Mouse (Mus musculus) embryonic facial prominence, embryonic 13.5 days (tissue): ENCODE data around the gene Acvr1. TPM values are rescaled to one million over a fixed set of nuclear protein-coding genes. Genes with fewer than 3 reads are reported as not detected.

ENCODE experiments used
- ATAC-seq: fragments of 200-750 bp; cut with Nextera tagmentation; 2 replicates; pipeline ENCODE4 v1.8.0; 2017; ENCODE audit warnings: low read depth; ENCODE audit not compliant: insufficient number of reproducible peaks, insufficient read depth, low FRiP score, low TSS enrichment
- H3K27ac ChIP-seq: fragments of 300-500 bp; sonication (generic); 2 replicates; pipeline ENCODE4 v1.5.1; 2015; ENCODE audit warnings: moderate library complexity, mild to moderate bottlenecking, inconsistent platforms
- H3K27me3 ChIP-seq: fragments of 300-500 bp; sonication (generic); 2 replicates; pipeline ENCODE4 v1.6.1; 2015; ENCODE audit warnings: mild to moderate bottlenecking, inconsistent platforms
- H3K36me3 ChIP-seq: fragments of 300-500 bp; sonication (generic); 2 replicates; pipeline ENCODE4 v1.6.1; 2015; ENCODE audit warnings: mild to moderate bottlenecking, inconsistent platforms
- H3K4me1 ChIP-seq: fragments of 300-500 bp; sonication (generic); 2 replicates; pipeline ENCODE4 v1.6.1; 2015; ENCODE audit warnings: inconsistent platforms
- H3K4me2 ChIP-seq: fragments of 300-500 bp; sonication (generic); 2 replicates; pipeline ENCODE4 v1.6.1; 2015; ENCODE audit warnings: moderate library complexity, mild to moderate bottlenecking, inconsistent platforms
- H3K4me3 ChIP-seq: fragments of 300-500 bp; sonication (generic); 2 replicates; pipeline ENCODE4 v1.5.1; 2015; ENCODE audit warnings: mild to moderate bottlenecking, inconsistent platforms
- H3K9ac ChIP-seq: fragments of 300-500 bp; sonication (generic); 2 replicates; pipeline ENCODE4 v1.6.1; 2015; ENCODE audit warnings: mild to moderate bottlenecking, inconsistent platforms
- H3K9me3 ChIP-seq: fragments of 300-500 bp; sonication (generic); 2 replicates; pipeline ENCODE4 v1.6.1; 2016; ENCODE audit warnings: inconsistent platforms
- WGBS: fragments of 180-500 bp; shearing (Covaris S2); methylation state at CpG from one replicate; pipeline ENCODE4 v1.1.7; 2015; ENCODE audit warnings: mixed read lengths; 5-methylcytosine and 5-hydroxymethylcytosine counted together
- polyA plus RNA-seq: library from polyadenylated mRNA; unstranded; fragments of >200 nt; fragmentation: Nextera tagmentation; extraction: Ambion mirVana; gene quantifications from 2 replicates; pipeline ENCODE4 v1.2.1, GENCODE M21; 2015

The Acvr1 gene
- polyA plus RNA-seq, 1 experiment from 2014 or later = 8.9 TPM

- 82% methylated on average over 7 of the region's 7 CpGs for WGBS
- Histone ChIP-seq H3K4me2 (no peak within 1 kb of the TSS), H3K9ac (no peak within 1 kb of the TSS), H3K36me3 (peaks cover 88% of the 10 kb centered on the region), H3K27ac (no peak within 1 kb of the TSS), H3K4me3 (no peak within 1 kb of the TSS), H3K9me3 (peaks cover 4% of the 10 kb centered on the region; the same call in 1 of the 2 replicates), H3K4me1 (no peaks in the 10 kb centered on the region), H3K27me3 (no peaks in the 10 kb centered on the region)
- ATAC-seq = no peak
Measured at GRCm38 (mm10) chr2:58469816-58470215, 97.1 kb downstream of the Acvr1 start, which contains the start of gene Gm17409. TSS of gene Gm17409 (plus strand) at chr2:58470116.

DNA sequence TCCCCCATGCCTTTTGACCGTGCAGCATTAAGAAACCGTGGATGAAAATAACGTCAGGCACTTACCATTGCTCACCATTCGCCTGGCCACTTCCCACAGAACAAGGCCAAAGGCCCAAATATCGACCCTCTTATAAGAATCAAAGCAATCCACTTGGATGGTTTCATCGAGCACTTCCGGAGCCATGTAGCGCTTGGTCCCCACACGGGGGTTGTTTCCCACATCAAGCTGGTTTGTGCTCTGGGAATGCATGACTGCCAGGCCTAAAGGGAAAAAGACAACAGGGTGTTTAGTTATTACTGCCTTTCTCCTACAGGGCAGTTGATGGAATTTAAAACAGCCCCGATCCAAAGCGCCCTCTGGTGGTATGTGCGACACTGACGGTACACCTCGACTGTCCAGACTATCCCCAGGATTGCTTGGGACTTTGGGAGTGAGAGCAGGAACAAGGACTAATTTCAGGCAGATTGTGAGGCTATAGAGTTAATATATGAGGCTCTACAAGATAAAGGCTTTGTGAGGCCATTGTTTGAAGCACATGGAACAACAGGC is 108.1 kb downstream of the Acvr1 start:
- H3K9me3 ChIP-seq = no peaks in the 10 kb centered on the region
- no peak overlapping the region for H3K9ac ChIP-seq
- ATAC-seq = no peak
- H3K4me1 ChIP-seq = no peaks in the 10 kb centered on the region
- H3K4me3 ChIP-seq = no peak overlapping the region
- H3K36me3 ChIP-seq = peaks cover 69% of the 10 kb centered on the region
- no peak overlapping the region for H3K4me2 ChIP-seq
- H3K27ac ChIP-seq = no peak overlapping the region
- no peaks in the 10 kb centered on the region for H3K27me3 ChIP-seq
- 86% methylated on average over 14 of the region's 14 CpGs for WGBS

- 93% methylated on average over 5 of the region's 5 CpGs for WGBS
- Histone ChIP-seq H3K27ac (no peak overlapping the region), H3K36me3 (peaks cover 60% of the 10 kb centered on the region), H3K4me3 (no peak overlapping the region), H3K4me1 (no peaks in the 10 kb centered on the region), H3K9me3 (no peaks in the 10 kb centered on the region), H3K4me2 (no peak overlapping the region), H3K27me3 (no peaks in the 10 kb centered on the region), H3K9ac (no peak overlapping the region)
- ATAC-seq = no peak
Measured at GRCm38 (mm10) chr2:58457488-58457865, 109.5 kb downstream of the Acvr1 start.

DNA sequence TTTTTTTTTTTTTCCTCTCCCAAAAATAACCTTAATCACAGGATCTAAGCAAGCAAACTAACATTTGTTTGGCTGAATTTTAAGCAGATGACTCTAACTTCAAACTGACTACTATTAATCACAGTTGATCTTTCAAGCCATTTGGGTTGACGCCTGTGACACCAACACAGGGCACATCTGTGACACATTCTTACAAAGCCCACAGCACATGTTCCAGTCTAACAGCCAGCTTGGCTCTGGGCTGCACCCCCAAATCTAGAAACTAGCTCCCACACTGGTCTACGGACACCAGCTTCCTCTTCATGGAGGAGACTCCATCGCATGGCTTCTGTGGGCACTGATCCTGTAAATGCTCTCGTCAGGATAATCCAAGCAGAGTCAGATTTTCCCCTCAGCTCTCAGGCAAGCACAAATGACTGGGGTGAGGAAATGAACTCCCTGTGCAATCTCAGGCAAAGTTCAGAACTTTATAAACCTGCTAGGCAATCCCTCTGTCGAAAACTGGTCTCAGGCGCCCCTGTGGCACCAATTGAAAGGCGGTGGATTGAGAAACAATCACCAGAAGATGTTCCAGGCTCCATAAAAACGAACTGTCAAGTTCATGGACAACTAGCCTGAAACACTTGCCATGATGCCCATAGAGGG is 110.0 kb downstream of the Acvr1 start:
- no peak for ATAC-seq
- peaks cover 55% of the 10 kb centered on the region for H3K36me3 ChIP-seq

DNA sequence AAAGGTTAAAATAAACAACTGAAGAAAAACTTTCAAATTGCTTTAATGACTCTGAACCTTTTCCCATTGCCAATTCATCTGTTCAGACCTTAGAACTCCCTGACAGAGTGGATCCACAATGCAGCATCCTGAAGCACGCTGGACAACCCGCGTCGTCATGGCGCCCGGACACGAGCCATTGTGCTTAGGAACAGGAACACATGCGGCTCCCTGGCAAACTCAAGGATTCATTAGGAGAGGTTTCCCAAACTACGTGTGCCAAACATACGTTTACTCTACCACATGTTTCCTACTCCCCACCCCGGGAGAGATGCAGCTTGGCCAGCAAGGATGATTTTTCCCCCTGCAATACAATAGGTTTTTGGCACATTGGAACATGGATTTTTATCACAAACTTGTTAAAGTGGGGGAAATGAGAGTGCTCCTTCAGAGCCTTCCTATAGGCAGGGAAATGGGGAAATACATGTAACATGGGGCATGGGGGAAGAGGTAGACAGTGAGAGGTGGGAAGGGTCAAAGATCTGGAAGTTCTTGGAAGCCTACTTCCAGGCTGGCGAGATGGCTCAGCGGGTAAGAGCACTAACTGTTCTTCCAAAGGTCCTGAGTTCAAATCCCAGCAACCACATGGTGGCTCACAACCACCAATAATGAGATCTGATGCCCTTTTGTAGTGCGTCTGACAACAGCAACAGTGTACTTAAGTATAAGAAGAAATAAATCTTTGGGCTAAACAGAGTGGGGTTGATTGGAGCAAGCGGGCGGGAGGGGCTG is 112.7 kb downstream of the Acvr1 start:
- WGBS = 86% methylated on average over 16 of the region's 16 CpGs
- no peak for ATAC-seq
- H3K4me1 ChIP-seq = no peaks in the 10 kb centered on the region; the same call in 1 of the 2 replicates

More for the DNA sequence above, 110.0 kb downstream of the Acvr1 start:
- H3K4me1 ChIP-seq = no peaks in the 10 kb centered on the region; the same call in 1 of the 2 replicates
- WGBS = 94% methylated on average over 8 of the region's 8 CpGs
- H3K9ac ChIP-seq = no peak overlapping the region
- no peak overlapping the region for H3K27ac ChIP-seq
- H3K4me3 ChIP-seq = no peak overlapping the region
- H3K27me3 ChIP-seq = no peaks in the 10 kb centered on the region
- H3K9me3 ChIP-seq = no peaks in the 10 kb centered on the region
- H3K4me2 ChIP-seq = no peak overlapping the region

DNA sequence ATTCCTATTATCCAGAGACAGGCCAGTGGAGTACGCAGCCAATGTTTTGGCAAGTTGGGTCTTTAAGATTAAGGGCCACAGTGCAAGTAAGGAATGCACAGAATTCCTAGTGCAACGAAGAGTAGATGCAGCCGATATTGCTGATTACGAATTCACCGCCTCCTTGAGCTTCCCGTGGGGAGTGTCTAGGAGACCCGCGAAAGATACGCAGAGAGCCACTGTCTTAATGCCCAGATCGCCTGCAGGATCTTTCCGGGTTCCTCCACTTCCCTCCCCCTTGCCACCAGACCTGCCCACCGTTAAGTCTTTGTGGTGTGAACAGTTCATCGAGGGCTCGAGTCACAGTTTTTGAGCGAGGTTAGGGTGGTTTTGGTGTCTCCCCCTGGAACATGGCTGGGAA is 120.0 kb downstream of the Acvr1 start:
- no peak overlapping the region for H3K27ac ChIP-seq
- H3K4me2 ChIP-seq = no peak overlapping the region
- H3K4me3 ChIP-seq = no peak overlapping the region
- H3K9ac ChIP-seq = no peak overlapping the region
- ATAC-seq = no peak
- no peaks in the 10 kb centered on the region for H3K27me3 ChIP-seq
- H3K4me1 ChIP-seq = no peaks in the 10 kb centered on the region; the same call in 1 of the 2 replicates
- H3K9me3 ChIP-seq = no peaks in the 10 kb centered on the region
- peaks cover 45% of the 10 kb centered on the region for H3K36me3 ChIP-seq
- WGBS = 95% methylated on average over 15 of the region's 15 CpGs

More for the DNA sequence above, 112.7 kb downstream of the Acvr1 start:
- H3K4me2 ChIP-seq = no peak overlapping the region
- no peaks in the 10 kb centered on the region for H3K27me3 ChIP-seq
- H3K4me3 ChIP-seq = no peak overlapping the region
- no peak overlapping the region for H3K9ac ChIP-seq
- H3K36me3 ChIP-seq = peaks cover 44% of the 10 kb centered on the region
- H3K27ac ChIP-seq = no peak overlapping the region
- H3K9me3 ChIP-seq = no peaks in the 10 kb centered on the region

GRCm38 (mm10) chr2:58443163-58443562 is 123.8 kb downstream of the Acvr1 start:
- Histone ChIP-seq H3K4me3 (no peak overlapping the region), H3K9ac (no peak overlapping the region), H3K9me3 (no peaks in the 10 kb centered on the region), H3K27ac (no peak overlapping the region), H3K27me3 (no peaks in the 10 kb centered on the region), H3K4me1 (no peaks in the 10 kb centered on the region), H3K4me2 (no peak overlapping the region), H3K36me3 (peaks cover 42% of the 10 kb centered on the region)
- WGBS = 90% methylated on average over 4 of the region's 4 CpGs
- no peak for ATAC-seq

DNA sequence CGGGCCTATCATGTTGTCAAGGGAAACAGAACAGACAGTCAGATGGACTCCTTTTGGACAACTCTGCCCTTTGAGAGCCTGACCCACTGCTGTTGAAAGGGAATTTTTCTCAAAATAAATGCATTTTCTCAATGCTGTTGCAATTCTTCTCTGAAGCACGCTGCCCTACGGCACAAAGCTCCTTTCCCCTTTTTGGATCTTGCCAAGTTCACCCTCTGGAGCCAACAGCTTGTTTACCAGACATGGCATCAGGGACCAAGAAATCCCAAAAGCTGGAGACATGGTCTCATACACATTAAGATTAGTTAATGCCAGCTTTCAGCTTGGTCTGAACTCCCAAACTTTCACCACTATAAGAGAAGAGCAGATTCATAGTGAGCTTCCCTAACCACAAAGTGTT is 130.0 kb downstream of the Acvr1 start:
- no peaks in the 10 kb centered on the region for H3K27me3 ChIP-seq
- no peak overlapping the region for H3K4me3 ChIP-seq
- ATAC-seq = no peak
- H3K27ac ChIP-seq = no peak overlapping the region
- no peaks in the 10 kb centered on the region for H3K4me1 ChIP-seq
- H3K9me3 ChIP-seq = no peaks in the 10 kb centered on the region
- H3K4me2 ChIP-seq = no peak overlapping the region
- H3K9ac ChIP-seq = no peak overlapping the region
- peaks cover 18% of the 10 kb centered on the region; the same call in 1 of the 2 replicates for H3K36me3 ChIP-seq
- WGBS = 88% methylated on average over 3 of the region's 3 CpGs

DNA sequence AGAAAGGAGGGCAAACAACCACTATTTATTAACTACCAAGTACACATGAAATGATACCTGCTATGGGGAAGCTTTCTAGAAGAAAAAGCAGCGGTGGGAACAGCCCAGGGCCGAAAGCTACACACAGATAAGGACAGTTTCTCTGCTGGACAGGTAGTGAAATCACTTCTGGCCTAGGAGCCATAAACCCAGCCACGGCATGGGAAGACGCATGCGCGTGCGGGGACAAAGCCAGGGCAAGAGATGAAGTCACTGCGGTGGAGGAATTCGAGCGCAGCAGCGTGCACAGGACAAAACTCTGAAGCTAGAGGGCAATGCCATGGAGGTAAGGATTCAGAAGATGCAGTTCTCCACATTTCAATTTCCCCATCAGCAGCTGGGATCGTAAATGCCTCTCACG is 131.4 kb downstream of the Acvr1 start:
- Histone ChIP-seq H3K27ac (no peak overlapping the region), H3K9me3 (no peaks in the 10 kb centered on the region)

DNA sequence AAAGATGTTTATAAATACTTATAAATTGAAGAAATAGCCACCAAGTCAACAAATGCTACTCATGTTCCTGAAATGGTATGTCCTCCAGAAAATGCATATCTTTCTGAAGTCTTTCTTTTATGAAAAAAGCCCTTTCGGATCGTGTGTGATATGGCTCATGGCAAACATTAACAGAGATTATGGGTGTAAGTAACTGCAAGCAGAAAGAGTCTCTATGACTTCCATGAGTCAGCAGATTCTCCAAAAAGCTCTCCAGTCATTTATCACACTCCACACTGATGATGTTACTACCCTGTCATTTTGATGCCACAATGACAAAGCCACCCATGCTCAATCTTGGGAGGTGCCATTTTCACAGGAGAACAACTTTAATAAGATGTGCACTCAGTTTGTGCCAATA is 132.5 kb downstream of the Acvr1 start:
- Histone ChIP-seq H3K9me3 (no peaks in the 10 kb centered on the region), H3K27me3 (no peaks in the 10 kb centered on the region), H3K4me2 (no peak overlapping the region), H3K4me3 (no peak overlapping the region), H3K27ac (no peak overlapping the region), H3K4me1 (no peaks in the 10 kb centered on the region), H3K9ac (no peak overlapping the region), H3K36me3 (peaks cover 17% of the 10 kb centered on the region; the same call in 1 of the 2 replicates)
- ATAC-seq = no peak
- WGBS = 90% methylated on average over 2 of the region's 2 CpGs

More for the DNA sequence above, 131.4 kb downstream of the Acvr1 start:
- Histone ChIP-seq H3K4me1 (no peaks in the 10 kb centered on the region), H3K27me3 (no peaks in the 10 kb centered on the region), H3K4me2 (no peak overlapping the region), H3K36me3 (peaks cover 19% of the 10 kb centered on the region; the same call in 1 of the 2 replicates), H3K4me3 (no peak overlapping the region), H3K9ac (no peak overlapping the region)
- 93% methylated on average over 13 of the region's 13 CpGs for WGBS
- no peak for ATAC-seq

- no peak overlapping the region for H3K4me3 ChIP-seq
- no peaks in the 10 kb centered on the region for H3K9me3 ChIP-seq
- ATAC-seq = no peak
- H3K4me1 ChIP-seq = no peaks in the 10 kb centered on the region
- no peak overlapping the region for H3K27ac ChIP-seq
- H3K4me2 ChIP-seq = no peak overlapping the region
- H3K36me3 ChIP-seq = 0 out of 2 replicates have a peak, but pooled peaks cover 12% of the 10 kb centered on the region
- 72% methylated on average over 2 of the region's 2 CpGs for WGBS
- H3K27me3 ChIP-seq = no peaks in the 10 kb centered on the region
- no peak overlapping the region for H3K9ac ChIP-seq
Measured at GRCm38 (mm10) chr2:58433317-58433716, 133.6 kb downstream of the Acvr1 start.
